Mouse (Mus musculus) lung, postnatal 14 days (tissue): ENCODE measurements at regions not wholly inside any gene's neighbourhood (a gene's known extent, or its start where the extent isn't known, plus 50 kb on each side); places are given as distances from the start of the nearest gene placed in this dataset.
A peak's percentile ranks its signal among the peaks of the same experiment; 100 is the strongest.

Experiments used
- DNase-seq: peaks from one replicate; pipeline ENCODE4 v3.0.0; 2021

GRCm38 (mm10) chr5:75828332-75828731 is 149.9 kb downstream of the Kdr start:
- no peak for DNase-seq

GRCm38 (mm10) chr5:75826283-75827098 is 151.8 kb downstream of the Kdr start:
- no peak for DNase-seq

GRCm38 (mm10) chr5:75825576-75825975 is 152.7 kb downstream of the Kdr start:
- no peak for DNase-seq

- DNase-seq = no peak
Measured at GRCm38 (mm10) chr5:75824660-75825059, 153.6 kb downstream of the Kdr start.

GRCm38 (mm10) chr5:75823646-75824045 is 154.6 kb downstream of the Kdr start:
- no peak for DNase-seq

GRCm38 (mm10) chr5:75817396-75817795 is 160.9 kb downstream of the Kdr start:
- DNase-seq = no peak

GRCm38 (mm10) chr5:75814393-75814984 is 163.8 kb downstream of the Kdr start:
- DNase-seq = no peak

GRCm38 (mm10) chr5:75812686-75813085 is 165.6 kb downstream of the Kdr start:
- no peak for DNase-seq

- no peak for DNase-seq
Measured at GRCm38 (mm10) chr5:75808551-75809332, 169.5 kb downstream of the Kdr start.

GRCm38 (mm10) chr5:75805011-75805410 is 173.2 kb downstream of the Kdr start:
- DNase-seq = no peak

GRCm38 (mm10) chr5:75804340-75804739 is 173.9 kb downstream of the Kdr start:
- no peak for DNase-seq

GRCm38 (mm10) chr5:75803012-75803411 is 175.2 kb downstream of the Kdr start:
- DNase-seq = no peak

- no peak for DNase-seq
Measured at GRCm38 (mm10) chr5:75800040-75800989, 177.9 kb downstream of the Kdr start.

- no peak for DNase-seq
Measured at GRCm38 (mm10) chr5:75799627-75800026, 178.6 kb downstream of the Kdr start.

GRCm38 (mm10) chr5:75793184-75793583 is 185.1 kb downstream of the Kdr start:
- no peak for DNase-seq

- no peak for DNase-seq
Measured at GRCm38 (mm10) chr5:75791738-75792137, 186.5 kb downstream of the Kdr start.

- DNase-seq = no peak
Measured at GRCm38 (mm10) chr5:75788087-75788486, 190.2 kb downstream of the Kdr start.

GRCm38 (mm10) chr5:75786196-75786595 is 192.1 kb downstream of the Kdr start:
- no peak for DNase-seq

GRCm38 (mm10) chr5:75784998-75785593 is 193.2 kb downstream of the Kdr start:
- peak; percentile 7 for DNase-seq

GRCm38 (mm10) chr5:75770592-75770991 is 195.9 kb downstream of the Kit start:
- no peak for DNase-seq

- no peak for DNase-seq
Measured at GRCm38 (mm10) chr5:75767213-75767612, 192.5 kb downstream of the Kit start.

- DNase-seq = no peak
Measured at GRCm38 (mm10) chr5:75762374-75762773, 187.7 kb downstream of the Kit start.
